Mouse (Mus musculus) intestine, embryonic 16.5 days (tissue): ENCODE data around the gene Osmr. TPM values are rescaled to one million over a fixed set of nuclear protein-coding genes. Genes with fewer than 3 reads are reported as not detected.

ENCODE experiments used
- ATAC-seq: fragments of 200-750 bp; cut with Nextera tagmentation; 2 replicates; pipeline ENCODE4 v1.8.0; 2017; ENCODE audit warnings: moderate TSS enrichment, moderate library complexity
- H3K27ac ChIP-seq: fragments of 300-500 bp; sonication (generic); 2 replicates; pipeline ENCODE4 v1.5.1; 2014; ENCODE audit warnings: mild to moderate bottlenecking, low read length
- H3K27me3 ChIP-seq: fragments of 300-500 bp; sonication (generic); replicated peaks from 2 replicates; pipeline ENCODE4 v1.6.1; 2014; ENCODE audit warnings: low read length, control low read depth, mixed read lengths; ENCODE audit not compliant: control insufficient read depth, insufficient read depth
- H3K36me3 ChIP-seq: fragments of 300-500 bp; sonication (generic); 2 replicates; pipeline ENCODE4 v1.6.1; 2014; ENCODE audit warnings: low read length, control low read depth; ENCODE audit not compliant: control insufficient read depth, insufficient read depth
- H3K4me1 ChIP-seq: fragments of 300-500 bp; sonication (generic); 2 replicates; pipeline ENCODE4 v1.6.1; 2014; ENCODE audit warnings: low read length, control low read depth, mixed read lengths; ENCODE audit not compliant: control insufficient read depth, insufficient read depth
- H3K4me2 ChIP-seq: fragments of 300-500 bp; sonication (generic); 2 replicates; pipeline ENCODE4 v1.6.1; 2014; ENCODE audit warnings: low read depth, low read length, control low read depth
- H3K4me3 ChIP-seq: fragments of 300-500 bp; sonication (generic); 2 replicates; pipeline ENCODE4 v1.5.1; 2014; ENCODE audit warnings: mild to moderate bottlenecking, low read length
- H3K9ac ChIP-seq: fragments of 300-500 bp; sonication (generic); 2 replicates; pipeline ENCODE4 v1.6.1; 2014; ENCODE audit warnings: low read depth, low read length
- H3K9me3 ChIP-seq: fragments of 300-500 bp; sonication (generic); 2 replicates; pipeline ENCODE4 v1.6.1; 2016; ENCODE audit warnings: low read length, control low read depth; ENCODE audit not compliant: control insufficient read depth
- WGBS: fragments of 180-500 bp; shearing (Covaris S2); extraction: QIAGEN DNeasy Blood & Tissue Kit; methylation state at CpG from one replicate; pipeline ENCODE4 v1.1.7; 2014; 5-methylcytosine and 5-hydroxymethylcytosine counted together
- polyA plus RNA-seq: library from polyadenylated mRNA; unstranded; fragments of >200 nt; fragmentation: Nextera tagmentation; extraction: Ambion mirVana; gene quantifications from 2 replicates; pipeline ENCODE4 v1.2.1, GENCODE M21; 2015

The Osmr gene
- polyA plus RNA-seq = 1.2 and 1.6 TPM in 2 replicates

DNA sequence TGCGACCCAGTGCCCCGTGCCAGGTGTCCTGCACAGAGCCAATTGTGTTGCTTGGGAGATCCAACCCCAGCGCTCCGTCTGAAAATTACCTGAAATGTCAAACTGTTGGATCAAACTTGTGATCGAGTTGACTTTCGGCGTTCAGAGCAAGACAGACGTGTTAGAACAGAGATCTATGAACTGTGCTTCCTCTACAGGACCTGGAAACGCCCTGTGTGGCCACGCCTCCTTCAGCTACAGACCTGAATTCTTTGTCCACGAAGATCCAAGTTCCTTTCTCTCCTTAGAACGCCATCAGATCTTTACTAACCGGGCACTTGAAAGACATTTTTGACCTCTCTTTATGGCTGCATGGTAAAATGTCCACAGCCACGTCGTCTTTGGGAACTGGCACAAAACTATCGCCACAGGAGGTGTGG, at the start of gene Osmr:
Gene Osmr (minus strand): TSS at position 369 of the 419 bp plus-strand sequence.
- H3K4me1 ChIP-seq = peaks cover 6% of the 10 kb centered on the region; the same call in 1 of the 2 replicates
- H3K9ac ChIP-seq = peak within 1 kb of the TSS; percentile 60
- 7% methylated on average over 16 of the region's 16 CpGs for WGBS
- H3K36me3 ChIP-seq = no peaks in the 10 kb centered on the region
- peak; percentile 75 for ATAC-seq
- H3K9me3 ChIP-seq = no peaks in the 10 kb centered on the region
- no peak within 1 kb of the TSS for H3K27ac ChIP-seq
- no peaks in the 10 kb centered on the region; the same call in none of the 2 replicates for H3K27me3 ChIP-seq
- peak within 1 kb of the TSS; percentile 51 for H3K4me3 ChIP-seq
- H3K4me2 ChIP-seq = peak within 1 kb of the TSS; percentile 89

DNA sequence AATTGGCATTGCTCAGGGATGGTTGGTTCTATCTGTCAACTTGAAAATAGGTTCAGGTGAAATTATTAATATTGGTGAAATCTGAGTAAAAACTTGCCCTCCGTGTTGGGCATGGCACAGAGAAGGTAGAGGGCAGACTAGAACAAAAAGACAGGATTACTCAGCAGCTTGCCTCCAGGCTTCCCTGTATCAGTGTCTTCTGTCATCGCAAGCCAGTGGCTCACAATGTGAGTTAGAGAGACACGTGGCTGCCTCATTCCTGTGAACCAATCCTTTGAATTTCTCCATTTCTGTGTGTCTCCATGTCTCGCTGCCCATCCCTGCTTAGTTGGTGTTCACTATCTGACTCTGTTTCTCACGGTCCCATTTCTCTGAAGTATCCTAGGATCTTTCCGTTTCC, 44.6 kb upstream of the Osmr start:
- 82% methylated on average over 6 of the region's 6 CpGs for WGBS
- H3K36me3 ChIP-seq = no peaks in the 10 kb centered on the region
- H3K9me3 ChIP-seq = no peaks in the 10 kb centered on the region
- no peak overlapping the region for H3K4me2 ChIP-seq
- no peak overlapping the region for H3K9ac ChIP-seq
- no peak overlapping the region for H3K27ac ChIP-seq
- H3K4me3 ChIP-seq = no peak overlapping the region
- no peak for ATAC-seq
- H3K4me1 ChIP-seq = no peaks in the 10 kb centered on the region
- H3K27me3 ChIP-seq = no peaks in the 10 kb centered on the region; the same call in 1 of the 2 replicates

DNA sequence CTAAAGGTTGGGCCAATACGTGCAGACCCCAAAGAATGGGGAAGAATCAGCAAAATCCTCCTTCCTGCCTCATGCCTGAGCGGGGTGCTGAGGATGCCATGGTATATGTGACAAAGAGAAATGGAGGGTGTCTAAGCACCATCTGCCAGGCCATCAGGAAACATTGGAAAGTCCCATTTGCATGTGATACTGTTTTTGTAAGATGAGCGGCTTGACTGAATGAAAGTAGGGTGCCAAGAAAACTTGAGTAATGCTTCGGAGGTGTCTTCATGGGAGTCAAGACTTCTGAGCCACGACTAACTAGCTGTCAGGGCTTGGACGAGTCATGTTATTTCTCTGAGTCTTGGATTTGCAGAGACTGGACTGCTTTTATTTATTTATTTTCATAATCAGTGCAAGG, 39.4 kb upstream of the Osmr start:
- Histone ChIP-seq H3K9me3 (no peaks in the 10 kb centered on the region), H3K27ac (no peak overlapping the region), H3K4me2 (no peak overlapping the region), H3K27me3 (no peaks in the 10 kb centered on the region), H3K9ac (no peak overlapping the region), H3K4me1 (0 out of 2 replicates have a peak, but pooled peaks cover 4% of the 10 kb centered on the region), H3K36me3 (no peaks in the 10 kb centered on the region), H3K4me3 (no peak overlapping the region)
- no peak for ATAC-seq
- 91% methylated on average over 6 of the region's 6 CpGs for WGBS

DNA sequence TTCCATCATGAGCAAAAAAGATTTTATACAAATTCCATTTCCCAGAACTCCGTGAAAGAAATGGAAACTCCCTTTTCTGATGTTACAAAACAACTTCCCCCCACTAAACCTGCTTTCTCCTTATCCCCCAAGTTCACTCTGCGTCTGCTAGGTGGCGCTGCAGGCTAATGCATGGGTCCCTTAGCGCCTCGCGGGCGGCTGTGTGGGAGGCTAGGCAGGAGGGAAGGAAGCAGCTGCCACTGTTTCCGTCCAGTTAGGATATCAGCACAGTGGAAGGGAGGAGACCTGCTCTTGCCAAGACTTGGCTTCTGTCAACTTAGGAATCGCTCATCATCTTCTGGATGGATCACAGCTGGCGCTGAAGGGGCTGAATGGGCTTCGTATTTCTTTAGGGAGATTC, 34.9 kb upstream of the Osmr start:
- no peak overlapping the region for H3K9ac ChIP-seq
- no peak overlapping the region for H3K27ac ChIP-seq
- 1% methylated on average over 11 of the region's 11 CpGs for WGBS
- H3K4me3 ChIP-seq = no peak overlapping the region
- H3K27me3 ChIP-seq = no peaks in the 10 kb centered on the region
- no peak overlapping the region for H3K4me2 ChIP-seq
- no peaks in the 10 kb centered on the region for H3K9me3 ChIP-seq
- H3K36me3 ChIP-seq = no peaks in the 10 kb centered on the region
- 0 out of 2 replicates have a peak, but pooled peaks cover 4% of the 10 kb centered on the region for H3K4me1 ChIP-seq
- peak; percentile 94 for ATAC-seq

DNA sequence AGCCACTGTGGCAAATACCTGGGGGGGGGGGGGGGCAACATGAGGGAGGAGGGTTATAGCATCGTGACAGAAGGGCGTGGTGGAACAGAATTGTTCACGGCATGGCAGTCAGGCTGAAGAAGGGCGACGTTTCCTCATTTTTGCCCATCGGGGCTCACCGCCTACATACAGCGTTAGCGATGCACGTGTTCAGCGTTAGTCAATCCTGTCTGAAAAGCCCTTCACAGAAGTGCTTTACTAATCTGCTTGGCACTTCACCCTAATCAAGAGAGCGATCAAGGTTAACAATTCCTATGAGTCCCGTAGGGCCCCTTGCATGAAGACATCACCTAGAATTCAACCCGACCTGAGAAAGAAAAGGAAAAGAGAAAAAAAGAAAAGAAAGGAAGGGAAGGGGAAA, 34.3 kb upstream of the Osmr start:
- no peak overlapping the region for H3K27ac ChIP-seq
- H3K4me2 ChIP-seq = no peak overlapping the region
- H3K9ac ChIP-seq = no peak overlapping the region
- H3K4me1 ChIP-seq = 0 out of 2 replicates have a peak, but pooled peaks cover 4% of the 10 kb centered on the region
- 61% methylated on average over 14 of the region's 14 CpGs for WGBS
- no peak overlapping the region for H3K4me3 ChIP-seq
- H3K9me3 ChIP-seq = no peaks in the 10 kb centered on the region
- no peaks in the 10 kb centered on the region for H3K27me3 ChIP-seq
- ATAC-seq = no peak
- no peaks in the 10 kb centered on the region for H3K36me3 ChIP-seq

DNA sequence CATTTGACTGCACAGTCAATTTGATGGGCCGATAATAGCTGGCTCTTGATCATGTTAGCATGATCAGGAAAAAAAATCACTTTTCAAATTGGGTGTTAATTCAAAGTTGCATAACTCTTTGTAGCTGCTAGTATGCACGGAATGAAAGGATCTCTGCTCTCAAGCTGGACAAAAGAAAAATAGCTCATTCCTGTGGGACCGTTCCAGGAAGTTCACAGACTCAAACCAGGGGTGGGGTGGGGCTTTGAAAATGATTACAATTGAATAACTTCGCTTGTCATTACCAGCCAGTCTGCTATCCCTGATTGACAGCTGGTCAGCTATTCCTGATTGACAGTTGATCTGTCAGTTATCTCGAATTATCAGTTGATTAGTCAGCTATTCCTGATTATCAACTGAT, 33.8 kb upstream of the Osmr start:
- Histone ChIP-seq H3K36me3 (no peaks in the 10 kb centered on the region), H3K9ac (no peak overlapping the region), H3K27ac (no peak overlapping the region), H3K4me2 (no peak overlapping the region), H3K9me3 (no peaks in the 10 kb centered on the region), H3K4me1 (0 out of 2 replicates have a peak, but pooled peaks cover 4% of the 10 kb centered on the region), H3K4me3 (no peak overlapping the region), H3K27me3 (no peaks in the 10 kb centered on the region)
- no peak for ATAC-seq
- WGBS = 56% methylated on average over 5 of the region's 5 CpGs

DNA sequence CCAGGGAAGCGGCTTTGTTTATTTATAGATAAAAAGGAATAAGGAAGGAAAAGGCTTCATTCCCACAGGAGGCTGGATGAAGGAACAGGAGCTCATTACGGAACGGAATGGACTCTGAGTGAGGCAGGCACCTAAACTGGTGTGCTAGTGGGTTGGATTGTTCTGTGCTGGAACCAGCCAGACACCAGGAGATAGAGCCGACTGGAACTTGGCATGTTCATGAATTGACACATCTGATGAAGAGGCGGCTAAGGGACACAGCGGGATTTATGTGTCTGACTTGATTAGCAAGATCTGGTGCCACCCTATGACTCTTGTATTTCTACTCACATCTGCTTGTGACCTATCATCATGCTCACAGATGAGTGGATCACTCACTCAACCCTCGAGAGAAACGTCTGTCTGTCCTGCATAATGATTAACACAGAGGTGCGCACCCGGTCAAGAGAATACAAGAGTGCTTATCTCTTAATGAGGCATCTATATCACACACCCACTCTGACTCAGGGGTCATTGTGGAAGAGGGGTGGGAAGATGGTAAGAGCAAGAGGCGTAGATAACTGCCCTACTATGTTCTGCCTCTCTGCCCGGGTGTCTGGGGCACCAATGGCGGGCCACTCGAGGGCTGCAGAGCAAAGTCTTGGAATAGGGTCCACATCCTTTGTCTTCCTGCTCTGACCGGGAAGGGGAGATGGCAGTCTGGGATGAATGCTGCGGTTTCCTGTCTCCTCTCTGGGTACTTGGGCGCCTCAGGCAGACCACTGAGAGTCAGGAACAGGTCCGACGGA, 31.7 kb upstream of the Osmr start:
- H3K9ac ChIP-seq = no peak overlapping the region
- no peak overlapping the region for H3K27ac ChIP-seq
- no peak for ATAC-seq
- H3K4me1 ChIP-seq = 0 out of 2 replicates have a peak, but pooled peaks cover 4% of the 10 kb centered on the region
- WGBS = 71% methylated on average over 19 of the region's 19 CpGs
- H3K4me2 ChIP-seq = no peak overlapping the region
- H3K36me3 ChIP-seq = no peaks in the 10 kb centered on the region
- no peaks in the 10 kb centered on the region for H3K9me3 ChIP-seq
- H3K4me3 ChIP-seq = no peak overlapping the region
- no peaks in the 10 kb centered on the region for H3K27me3 ChIP-seq

DNA sequence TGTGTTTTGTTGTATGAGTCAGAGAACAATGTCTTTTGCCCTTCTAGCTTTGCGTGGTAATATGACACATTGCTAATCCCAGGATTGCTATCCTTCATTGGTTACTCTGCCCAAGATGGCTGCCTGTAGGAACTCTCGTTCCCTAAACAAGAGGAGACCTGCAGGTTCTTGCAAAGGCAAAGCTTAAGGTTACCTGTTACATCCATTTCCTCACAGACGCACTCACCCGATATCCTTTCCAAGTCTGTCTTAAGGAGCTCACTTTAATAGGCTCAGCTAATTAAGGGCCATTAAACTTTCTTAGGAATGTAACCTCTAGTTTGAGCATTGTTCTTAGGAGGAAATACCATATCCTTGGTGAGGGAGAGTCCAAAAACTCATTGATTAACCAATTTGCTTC, 31.0 kb upstream of the Osmr start:
- 90% methylated on average over 4 of the region's 4 CpGs for WGBS
- no peak overlapping the region for H3K9ac ChIP-seq
- H3K4me1 ChIP-seq = 0 out of 2 replicates have a peak, but pooled peaks cover 4% of the 10 kb centered on the region
- H3K4me3 ChIP-seq = no peak overlapping the region
- no peak for ATAC-seq
- H3K36me3 ChIP-seq = no peaks in the 10 kb centered on the region
- H3K27ac ChIP-seq = no peak overlapping the region
- no peaks in the 10 kb centered on the region for H3K27me3 ChIP-seq
- H3K9me3 ChIP-seq = no peaks in the 10 kb centered on the region
- no peak overlapping the region for H3K4me2 ChIP-seq

DNA sequence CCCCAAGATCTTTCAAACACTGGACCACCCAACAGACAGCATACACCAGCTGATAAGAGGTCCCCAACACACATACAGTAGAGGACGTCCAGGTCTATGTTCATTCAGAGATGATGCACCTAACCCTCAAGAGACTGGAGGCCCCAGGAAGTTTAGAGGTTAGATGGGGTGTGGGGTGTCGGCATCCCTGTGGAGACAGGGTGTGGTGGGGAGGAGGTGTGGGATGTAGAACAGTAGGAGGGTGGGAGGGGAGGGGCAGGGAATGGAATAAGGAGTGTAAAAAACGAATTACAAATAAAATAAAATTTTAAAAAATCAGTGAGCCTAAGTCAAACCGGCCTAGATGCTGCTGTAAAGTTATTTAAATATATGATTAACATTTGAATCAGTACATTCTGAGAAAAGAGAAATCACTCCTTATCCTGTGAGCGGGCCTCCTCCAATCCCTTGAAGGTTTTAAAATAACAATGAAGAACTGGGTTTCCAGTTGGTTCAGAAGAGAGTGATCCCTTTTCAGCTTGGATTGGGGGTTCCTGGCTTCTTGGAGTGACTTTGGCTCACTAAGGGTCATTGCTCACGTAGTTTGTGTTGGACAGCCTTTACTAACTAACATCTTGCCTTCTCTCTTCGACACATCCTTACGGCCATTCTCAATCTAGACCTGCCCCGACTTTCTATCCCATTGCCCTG, 28.7 kb upstream of the Osmr start:
- WGBS = 67% methylated on average over 9 of the region's 9 CpGs
- no peaks in the 10 kb centered on the region for H3K36me3 ChIP-seq
- H3K27ac ChIP-seq = no peak overlapping the region
- no peak overlapping the region for H3K4me3 ChIP-seq
- H3K4me2 ChIP-seq = no peak overlapping the region
- H3K4me1 ChIP-seq = no peaks in the 10 kb centered on the region
- H3K9me3 ChIP-seq = no peaks in the 10 kb centered on the region
- H3K9ac ChIP-seq = no peak overlapping the region
- no peak for ATAC-seq
- no peaks in the 10 kb centered on the region for H3K27me3 ChIP-seq
